Mouse (Mus musculus) gastrocnemius, postnatal 4 days (tissue): ENCODE data around the gene Gm4312. TPM values are rescaled to one million over a fixed set of nuclear protein-coding genes. Genes with fewer than 3 reads are reported as not detected.
"Not testable (repeated sequence)": the region's sequence is repeated elsewhere in the genome, so short reads cannot be mapped to it uniquely, and the experiment has no call there.

Source experiments
- DNase-seq, 2 experiments: peaks; one replicate each; pipeline ENCODE4 v3.0.0; 2021 to 2022; ENCODE audit warnings: low spot score in 2 of 2, mixed read lengths in 2 of 2
- long read RNA-seq, 2 experiments: library from polyadenylated mRNA; stranded (forward); transcript quantifications; one replicate each; pipeline ENCODE4 v2.0.0; 2021
- total RNA-seq, 2 experiments: library from RNA; stranded (reverse); gene quantifications; 2 replicates each; pipeline ENCODE4 v1.2.3; 2021

Gm4312 gene
- not detected for total RNA-seq
- long read RNA-seq, experiment 1: 0 reads
- long read RNA-seq, experiment 2: 0 reads

- not testable (repeated sequence) for DNase-seq
These were observed at the start of gene Gm4312 for GRCm38 (mm10) chr10:100382460-100382859. Gm4312 (minus strand) TSS chr10:100382560.

GRCm38 (mm10) chr10:100427592-100427991 lies 45.2 kb upstream of the Gm4312 start:
- DNase-seq: no peak

GRCm38 (mm10) chr10:100415566-100415965 lies 33.2 kb upstream of the Gm4312 start:
- no peak for DNase-seq

GRCm38 (mm10) chr10:100402301-100402700 lies 19.9 kb upstream of the Gm4312 start:
- not testable (repeated sequence) for DNase-seq

GRCm38 (mm10) chr10:100361038-100361437 lies 21.3 kb downstream of the Gm4312 start, which contains the start of gene Gm4307:
Gm4307 (plus strand) TSS chr10:100361338.
- not testable (repeated sequence) for DNase-seq

GRCm38 (mm10) chr10:100356841-100357240 lies 25.5 kb downstream of the Gm4312 start:
- peak; percentile 12 to 15 for DNase-seq

- not testable (repeated sequence) for DNase-seq
These were observed 31.6 kb downstream of the Gm4312 start, which contains the start of gene Gm4305 for GRCm38 (mm10) chr10:100350793-100351192. Gm4305 (plus strand) TSS chr10:100351093.

- DNase-seq: not testable (repeated sequence)
These were observed 36.7 kb downstream of the Gm4312 start, which contains the start of gene Gm4303 for GRCm38 (mm10) chr10:100345672-100346071. Gm4303 (plus strand) TSS chr10:100345972.

- DNase-seq: not testable (repeated sequence)
These were observed 41.8 kb downstream of the Gm4312 start, which contains the start of gene Gm4302 for GRCm38 (mm10) chr10:100340536-100340935. Gm4302 (plus strand) TSS chr10:100340836.

GRCm38 (mm10) chr10:100335376-100335775 lies 47.0 kb downstream of the Gm4312 start, which contains the start of gene Gm4301:
Gm4301 (plus strand) TSS chr10:100335676.
- not testable (repeated sequence) for DNase-seq

Other genes starting within 250 kb of the Gm4312 start
- not detected for gene Gm4301, start 46.9 kb downstream of the Gm4312 start, total RNA-seq
- gene Gm4302, start 41.7 kb downstream of the Gm4312 start, total RNA-seq: not detected
- gene Gm4303, start 36.6 kb downstream of the Gm4312 start, total RNA-seq: not detected
- gene Gm4305, start 31.5 kb downstream of the Gm4312 start, total RNA-seq: not detected
- not detected for gene Gm4307, start 21.2 kb downstream of the Gm4312 start, total RNA-seq
- gene Tmtc3, start 104.8 kb upstream of the Gm4312 start, total RNA-seq: 10 to 100 TPM; 15.1 to 16.7 TPM
- 1 to 10 TPM; 4.6 to 5.3 TPM for gene Cep290, start 105.0 kb upstream of the Gm4312 start, total RNA-seq
- gene 4930430F08Rik, start 207.9 kb upstream of the Gm4312 start, total RNA-seq: 1 to 10 TPM; 9.9 TPM
- not detected for gene 1700017N19Rik, start 207.9 kb upstream of the Gm4312 start, total RNA-seq